In the genomic region with DNA sequence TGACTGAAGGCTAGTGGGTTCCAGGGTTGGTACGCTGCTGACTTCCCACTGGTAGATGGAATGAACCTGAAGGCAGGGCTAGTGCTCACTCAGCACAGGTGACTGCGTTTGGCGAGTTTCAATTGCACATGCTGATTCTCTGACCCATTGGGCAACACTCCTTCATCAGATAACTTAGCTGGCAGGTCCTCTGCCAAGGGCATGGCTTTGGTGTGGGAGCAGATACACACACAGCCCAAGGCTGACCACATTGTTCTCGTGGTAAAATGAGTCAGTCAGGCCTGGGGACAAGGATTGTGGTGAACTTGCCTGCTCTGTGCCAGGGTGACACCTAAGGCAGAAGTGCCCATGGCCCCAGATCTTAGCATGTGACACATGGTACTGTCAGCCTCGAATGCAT, we compare ENCODE assay signal across 12 mouse cellular contexts.
DNase-seq lines count a peak whose midpoint lies in the region; ATAC-seq and TF ChIP-seq lines count a peak whose summit lies in the region.
"Had no signal": no experiment of that assay in that cellular context is flagged by ENCODE, and none has a peak within 500 bp of the region (broad histone marks: within the 10 kb centered on the region; RNA-seq: fewer than 3 reads in every experiment).

No protein-coding gene starts in this region.

- peak; percentile 58 for DNase-seq in kidney, adult 2 months
- DNase-seq in 3T3-L1 (ENCODE audit: low read depth, low spot score) (peak; percentile 72), NIH3T3 (ENCODE audit: low read depth) (peak; percentile 40)
- DNase-seq in liver, embryonic 13.5 days: no peak
- no peak for DNase-seq in midbrain, postnatal 0 days (ENCODE audit: low spot score)
- DNase-seq in left cerebral cortex, postnatal 25 days (ENCODE audit: low spot score in 2 of 2): no peak
- DNase-seq: cerebellum, adult 2 months; left cerebral cortex, postnatal 4 days; lung, postnatal 4 days; right cerebral cortex, adult 18-20 months had no signal

- no peak for ATAC-seq in kidney, embryonic 16.5 days (ENCODE audit: low FRiP score, low TSS enrichment)
- no peak for ATAC-seq in liver, embryonic 13.5 days (ENCODE audit: low read depth)
- no peak for ATAC-seq in midbrain, postnatal 0 days (ENCODE audit: low FRiP score)

- TF ChIP-seq POLR2A in kidney, adult 2 months (IDR thresholded peaks at IDR 0.05; ENCODE audit: low read depth, low read length): no peak

- peaks cover 36% of the 10 kb centered on the region for H3K4me1 ChIP-seq in kidney, adult 2 months (ENCODE audit: control insufficient read depth, insufficient read depth, low read length)
- H3K4me1 ChIP-seq in kidney, embryonic 16.5 days (ENCODE audit: insufficient read depth, low read length): peaks cover 39% of the 10 kb centered on the region
- peaks cover 94% of the 10 kb centered on the region for H3K4me1 ChIP-seq in liver, embryonic 13.5 days (replicated peaks)
- no peaks in the 10 kb centered on the region for H3K4me1 ChIP-seq in midbrain, postnatal 0 days (ENCODE audit: insufficient read depth, low read length)

- H3K36me3 ChIP-seq in kidney, adult 2 months (ENCODE audit: control insufficient read depth, insufficient read depth, low read length): no peaks in the 10 kb centered on the region
- H3K36me3 ChIP-seq in kidney, embryonic 16.5 days (ENCODE audit: insufficient read depth, low read length): no peaks in the 10 kb centered on the region
- H3K36me3 ChIP-seq in liver, embryonic 13.5 days: no peaks in the 10 kb centered on the region; the same call in 1 of the 2 replicates
- H3K36me3 ChIP-seq in midbrain, postnatal 0 days (ENCODE audit: insufficient read depth, low read length): 0 out of 2 replicates have a peak, but pooled peaks cover 3% of the 10 kb centered on the region
- H3K36me3 ChIP-seq: embryonic facial prominence, embryonic 12.5 days had no signal

- H3K4me3 ChIP-seq in kidney, adult 2 months (ENCODE audit: insufficient read depth, low read depth, low read length): no peak overlapping the region
- H3K4me3 ChIP-seq in kidney, embryonic 16.5 days (ENCODE audit: low read length): no peak overlapping the region
- H3K4me3 ChIP-seq in liver, embryonic 13.5 days (replicated peaks): no peak overlapping the region
- no peak overlapping the region for H3K4me3 ChIP-seq in midbrain, postnatal 0 days (ENCODE audit: low read depth, low read length)
- H3K4me3 ChIP-seq: embryonic facial prominence, embryonic 12.5 days had no signal

- H3K27ac ChIP-seq in kidney, adult 2 months (ENCODE audit: insufficient read depth, low read depth, low read length): no peak overlapping the region
- no peak overlapping the region for H3K27ac ChIP-seq in kidney, embryonic 16.5 days (ENCODE audit: low read length)
- peak overlapping the region; percentile 31 for H3K27ac ChIP-seq in liver, embryonic 13.5 days
- H3K27ac ChIP-seq in midbrain, postnatal 0 days (ENCODE audit: low read depth, low read length): no peak overlapping the region
- H3K27ac ChIP-seq: embryonic facial prominence, embryonic 12.5 days had no signal

- no peaks in the 10 kb centered on the region for H3K9me3 ChIP-seq in kidney, embryonic 16.5 days (ENCODE audit: low read length)
- H3K9me3 ChIP-seq in liver, embryonic 13.5 days (replicated peaks): no peaks in the 10 kb centered on the region
- no peaks in the 10 kb centered on the region for H3K9me3 ChIP-seq in midbrain, postnatal 0 days (ENCODE audit: low read length)
- H3K9me3 ChIP-seq: embryonic facial prominence, embryonic 12.5 days had no signal

- no peak overlapping the region for H3K9ac ChIP-seq in kidney, embryonic 16.5 days (replicated peaks; ENCODE audit: low read length)
- no peak overlapping the region for H3K9ac ChIP-seq in liver, embryonic 13.5 days
- H3K9ac ChIP-seq in midbrain, postnatal 0 days (replicated peaks; ENCODE audit: low read length, poor library complexity, severe bottlenecking): no peak overlapping the region
- H3K9ac ChIP-seq: embryonic facial prominence, embryonic 12.5 days had no signal

- no peaks in the 10 kb centered on the region for H3K27me3 ChIP-seq in kidney, adult 2 months (replicated peaks; ENCODE audit: control insufficient read depth, insufficient read depth, low read length)
- no peaks in the 10 kb centered on the region for H3K27me3 ChIP-seq in kidney, embryonic 16.5 days (ENCODE audit: insufficient read depth, low read length)
- H3K27me3 ChIP-seq in liver, embryonic 13.5 days: no peaks in the 10 kb centered on the region
- no peaks in the 10 kb centered on the region for H3K27me3 ChIP-seq in midbrain, postnatal 0 days (ENCODE audit: insufficient read depth, low read length)
- H3K27me3 ChIP-seq: embryonic facial prominence, embryonic 12.5 days had no signal

- H3K4me2 ChIP-seq in kidney, embryonic 16.5 days (replicated peaks; ENCODE audit: low read depth, low read length): no peak overlapping the region
- H3K4me2 ChIP-seq in liver, embryonic 13.5 days: no peak overlapping the region
- H3K4me2 ChIP-seq in midbrain, postnatal 0 days (ENCODE audit: low read depth, low read length, poor library complexity, severe bottlenecking): no peak overlapping the region
- H3K4me2 ChIP-seq: embryonic facial prominence, embryonic 12.5 days had no signal

- intact Hi-C loops in left cerebral cortex, postnatal 25 days (cut with DNase I): no loop called here

- no peak for TF ChIP-seq CTCF in kidney, adult 2 months (conservative IDR thresholded peaks at IDR 0.05; ENCODE audit: insufficient read depth, insufficient read length, low read depth, low read length)
- TF ChIP-seq CTCF in midbrain, postnatal 0 days (IDR thresholded peaks at IDR 0.05): no peak

- WGBS in kidney, adult 2 months: 45% methylated on average over 5 of the region's 5 CpGs
- WGBS in kidney, embryonic 16.5 days: 81% methylated on average over 5 of the region's 5 CpGs
- WGBS in liver, embryonic 13.5 days (ENCODE audit: insufficient replicate concordance): 63% methylated on average over 5 of the region's 5 CpGs
- 91% methylated on average over 5 of the region's 5 CpGs for WGBS in midbrain, postnatal 0 days

Comparison
In these comparisons a context has a peak if more than half of its experiments do, and no peak if none do; other contexts are left out.
1. DNase-seq: peak in kidney, adult 2 months (single experiment), 3T3-L1 (single experiment) and NIH3T3 (single experiment); none in liver, embryonic 13.5 days (single experiment), midbrain, postnatal 0 days (single experiment) and left cerebral cortex, postnatal 25 days (0 of 2).